Mouse (Mus musculus) cerebellum, adult 9-10 months (tissue): ENCODE data around the gene Fastkd5.

Source experiments
- DNase-seq: peaks from one replicate; pipeline ENCODE4 v3.0.0; 2022

Fastkd5 gene

GRCm38 (mm10) chr2:130576564-130576963, 53.3 kb downstream of the Fastkd5 start:
- peak; percentile 51 for DNase-seq

GRCm38 (mm10) chr2:130575873-130576272, 54.0 kb downstream of the Fastkd5 start, which contains the start of gene Oxt:
Gene Oxt, plus strand, starts transcription at chr2:130576173.
- no peak for DNase-seq

DNA sequence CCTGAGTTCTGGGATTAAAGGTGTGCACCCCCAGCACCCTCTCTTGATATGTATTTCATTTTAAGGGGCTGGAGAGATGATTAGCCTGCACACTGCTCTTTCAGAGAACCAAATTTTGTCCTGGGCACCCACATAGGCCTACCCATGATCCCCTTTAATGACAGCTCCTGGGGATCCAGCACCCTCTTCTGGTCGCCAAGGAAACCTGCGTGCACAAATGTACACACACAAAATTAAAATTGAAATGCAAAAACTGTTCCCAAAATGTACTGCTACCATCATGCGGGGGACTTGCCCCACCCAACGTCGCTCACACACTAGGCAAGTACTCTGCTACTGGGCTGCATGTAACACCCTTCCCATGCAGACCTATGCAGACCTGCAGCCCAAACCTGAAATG, 54.9 kb downstream of the Fastkd5 start:
- DNase-seq, result no peak

GRCm38 (mm10) chr2:130569926-130570325, 59.9 kb downstream of the Fastkd5 start:
- DNase-seq, result no peak

DNA sequence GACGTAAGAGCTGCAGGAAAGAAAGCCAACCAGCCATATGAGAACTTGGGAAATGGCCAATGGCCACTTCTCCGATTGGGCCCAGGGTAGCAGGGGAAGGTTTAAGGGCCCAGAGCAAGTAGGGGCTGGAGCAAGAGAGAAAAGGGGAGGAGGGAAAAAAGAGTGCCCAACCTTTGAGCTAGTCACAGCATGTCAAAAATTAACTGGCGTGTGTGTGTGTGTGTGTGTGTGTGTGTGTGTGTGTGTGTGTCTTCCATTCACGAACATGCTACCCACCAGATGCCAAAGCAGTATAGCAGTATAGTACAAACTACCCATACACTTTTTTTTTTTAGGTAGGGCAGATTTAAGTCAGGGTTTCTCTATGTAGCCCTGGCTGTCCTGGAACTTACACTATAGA, 60.9 kb downstream of the Fastkd5 start:
- DNase-seq, result no peak

DNA sequence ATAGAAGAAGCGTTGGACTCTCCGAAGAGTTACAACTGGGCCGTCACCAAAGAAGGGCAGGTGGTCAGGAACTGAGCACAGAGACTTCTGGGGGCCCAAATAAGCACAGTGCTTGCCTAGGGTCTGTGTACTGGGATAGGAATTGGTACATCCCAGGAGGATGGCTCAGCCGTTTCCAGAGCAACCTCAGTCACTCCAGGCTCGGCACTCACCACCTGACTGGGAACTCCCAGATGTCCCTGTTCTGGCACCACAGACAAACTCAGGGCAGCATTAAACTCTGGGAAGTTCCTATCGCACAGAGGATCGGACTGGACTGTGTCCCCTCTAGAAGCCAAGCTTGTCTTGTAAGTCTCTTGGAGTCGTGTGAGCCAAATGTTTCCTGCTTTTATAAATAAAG, 64.8 kb downstream of the Fastkd5 start:
- no peak for DNase-seq

DNA sequence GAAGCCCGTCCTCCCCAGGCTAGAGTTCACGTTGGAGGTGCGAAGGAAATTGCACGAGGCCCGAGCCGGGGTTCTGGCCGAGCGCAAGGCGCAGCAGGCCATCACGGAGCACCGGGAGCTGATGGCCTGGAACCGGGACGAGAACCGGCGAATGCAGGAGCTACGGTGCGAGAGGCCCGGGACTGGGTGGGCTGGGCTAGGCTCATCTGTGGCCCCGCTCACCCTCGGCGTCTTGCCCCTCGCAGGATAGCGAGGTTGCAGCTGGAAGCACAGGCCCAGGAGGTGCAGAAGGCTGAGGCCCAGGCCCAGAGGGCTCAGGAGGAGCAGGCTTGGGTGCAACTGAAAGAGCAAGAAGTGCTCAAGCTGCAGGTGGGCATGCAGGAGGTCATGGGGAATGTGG, 65.8 kb downstream of the Fastkd5 start:
- DNase-seq, result no peak
